Mouse (Mus musculus) CD8-positive naive resting alpha-beta T cell, adult 2 months (primary cell): Measurements from ENCODE around the gene Ccl3.

Experiments
- DNase-seq, 2 experiments: peaks; one replicate each; pipeline ENCODE4 v3.0.0; 2022; ENCODE audit warnings: low read depth in 2 of 2, low spot score in 2 of 2

The Ccl3 gene

DNA sequence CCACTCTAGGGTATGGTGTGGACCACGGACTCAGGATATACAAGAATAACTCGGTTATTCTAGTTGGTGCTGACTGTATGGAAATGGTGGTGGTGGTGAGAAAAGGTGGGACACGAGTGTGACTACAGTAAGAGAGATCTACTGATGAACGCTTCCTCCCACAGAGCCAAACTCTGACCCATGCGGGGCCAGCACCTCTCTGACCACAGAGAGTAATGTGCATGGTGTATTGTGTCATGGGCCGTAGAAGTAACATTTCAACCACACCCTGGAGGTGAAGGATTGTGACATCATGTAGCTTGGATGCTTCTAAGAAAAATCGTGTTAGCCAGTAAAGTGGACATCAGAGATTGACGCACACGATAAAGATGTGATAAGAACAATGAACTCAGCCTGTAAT is 20.3 kb downstream of the Ccl3 start:
- no peak for DNase-seq

DNA sequence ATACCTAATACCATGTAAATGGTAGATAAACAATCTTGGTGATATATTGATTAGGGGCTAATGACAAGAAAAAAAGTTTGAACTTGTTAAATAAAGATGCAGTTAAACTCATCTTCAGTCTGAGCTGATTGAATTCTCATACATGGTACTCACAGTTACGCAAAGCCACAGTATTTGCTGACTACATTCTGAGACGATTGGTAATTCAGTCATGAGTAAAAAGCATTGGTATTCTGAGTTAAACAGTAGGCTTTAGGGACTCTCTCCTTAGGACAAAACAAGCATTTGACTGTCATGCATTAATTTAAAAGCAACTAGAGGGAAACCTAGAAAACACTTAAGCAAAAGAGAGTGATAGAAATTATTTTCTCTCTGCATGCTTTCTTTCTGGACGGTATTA is 25.6 kb downstream of the Ccl3 start:
- no peak for DNase-seq

DNA sequence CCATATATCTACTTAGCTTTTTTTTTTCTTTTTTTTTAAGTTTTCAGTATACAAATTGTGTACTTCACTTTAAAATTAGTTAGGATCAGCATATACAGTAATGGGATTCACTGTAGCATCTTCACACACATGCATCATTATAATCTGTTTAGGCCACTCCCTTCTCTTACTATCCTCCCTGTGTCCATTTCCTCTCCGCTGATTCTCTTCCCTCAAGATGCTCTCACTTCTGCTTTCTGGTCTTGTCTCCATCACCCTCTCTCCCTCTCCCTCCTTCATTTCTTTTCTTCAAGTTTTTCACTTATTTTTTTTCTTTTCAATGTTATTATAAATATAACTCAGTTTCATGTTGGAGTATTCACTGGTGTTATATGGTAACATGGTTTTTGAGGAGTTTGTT is 30.1 kb downstream of the Ccl3 start:
- DNase-seq, result no peak

DNA sequence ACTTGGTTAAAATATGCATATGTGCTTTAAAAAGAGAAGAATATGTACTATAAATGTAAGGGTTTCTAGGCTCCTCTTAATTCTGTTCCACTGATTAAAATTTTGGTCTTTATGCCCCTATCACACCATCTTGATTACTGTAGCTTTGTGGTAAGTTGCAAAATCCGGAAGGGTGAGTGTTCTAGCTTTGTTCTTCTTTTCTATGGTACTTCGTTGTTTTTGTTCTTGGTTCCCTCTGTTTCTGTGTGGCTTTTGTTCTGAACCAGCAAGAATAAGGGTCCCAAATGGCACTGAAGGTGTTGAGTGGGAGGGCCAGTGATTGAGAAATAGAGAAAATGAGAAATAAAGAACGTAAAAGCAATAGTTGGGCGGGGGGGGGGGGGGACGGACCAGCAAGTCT is 30.9 kb downstream of the Ccl3 start:
- DNase-seq, result no peak

DNA sequence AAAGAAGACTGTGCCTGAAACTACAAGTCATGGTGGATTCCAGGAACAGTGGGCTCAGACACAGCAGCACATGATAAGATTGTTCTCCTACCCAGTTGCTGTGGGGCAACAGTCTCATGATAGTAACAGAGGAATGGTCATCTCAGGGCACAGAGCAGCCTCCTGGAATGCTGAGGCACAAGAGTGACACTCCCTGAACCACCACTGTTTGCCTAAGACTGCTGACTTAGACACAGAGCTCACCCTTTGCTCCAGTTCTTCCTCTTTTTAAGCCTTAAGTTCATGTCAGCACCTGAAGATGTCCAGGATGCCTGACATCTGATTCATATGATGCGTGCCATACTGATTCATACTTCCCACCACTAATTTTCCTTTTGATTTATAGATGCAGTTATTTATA is 32.6 kb downstream of the Ccl3 start:
- DNase-seq, result no peak

DNA sequence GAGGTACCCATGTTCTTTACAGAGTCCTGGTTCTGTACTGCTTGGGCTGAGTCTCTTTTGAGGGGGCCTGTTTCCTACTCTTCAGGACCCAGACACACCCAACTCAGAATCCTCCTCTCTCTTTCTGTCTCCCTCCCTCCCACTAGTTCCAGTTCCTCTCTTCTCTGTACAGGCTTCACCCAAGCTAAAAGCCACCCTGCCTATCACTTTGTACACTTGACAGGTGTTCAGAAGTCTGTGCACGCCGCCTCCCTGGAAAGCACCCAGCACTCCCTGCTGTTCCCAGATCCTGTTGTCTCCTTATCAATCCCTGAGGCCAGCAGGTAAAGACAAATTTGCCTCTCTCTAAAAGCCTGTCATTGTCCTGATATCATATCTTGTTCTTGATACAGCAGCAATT is 38.3 kb downstream of the Ccl3 start:
- no peak for DNase-seq

DNA sequence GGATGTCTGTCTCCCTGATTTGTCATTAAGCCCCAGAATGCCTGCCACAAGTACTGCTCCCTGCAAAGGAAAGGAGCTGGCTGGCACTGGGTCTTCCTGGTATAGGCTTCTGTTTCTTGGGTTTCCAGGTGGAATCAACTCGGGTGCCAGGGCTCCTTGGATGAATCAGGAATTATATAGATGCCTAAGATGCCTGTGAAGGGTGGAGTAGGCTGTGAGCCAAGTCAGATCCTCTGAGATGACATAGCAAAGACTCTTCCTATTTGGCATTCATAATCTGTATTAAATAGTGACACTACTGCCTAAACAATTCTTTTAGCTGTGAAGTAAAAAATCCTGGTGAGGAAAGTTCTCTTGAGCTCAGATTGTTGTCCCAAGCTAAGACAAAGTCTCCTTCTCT is 42.8 kb downstream of the Ccl3 start:
- DNase-seq, result no peak

DNA sequence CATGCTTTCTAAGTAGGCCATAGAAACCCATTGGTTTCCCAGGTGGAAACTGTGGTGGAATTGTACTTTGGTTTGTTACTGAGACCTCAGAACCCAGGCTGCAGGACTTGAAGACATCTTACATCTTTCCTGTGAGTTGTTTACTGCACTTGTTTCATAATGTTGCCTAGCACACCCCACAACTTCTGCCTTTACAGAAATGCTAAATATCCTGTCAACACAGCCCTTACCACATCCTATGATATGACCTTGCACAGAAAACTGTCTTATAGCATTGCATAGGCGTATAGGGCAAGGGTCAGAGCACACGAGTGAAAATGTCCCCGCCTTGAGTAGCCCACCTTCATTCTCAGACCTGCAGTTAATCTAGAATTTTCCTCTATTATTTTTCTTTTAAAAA is 43.6 kb downstream of the Ccl3 start:
- no peak for DNase-seq

DNA sequence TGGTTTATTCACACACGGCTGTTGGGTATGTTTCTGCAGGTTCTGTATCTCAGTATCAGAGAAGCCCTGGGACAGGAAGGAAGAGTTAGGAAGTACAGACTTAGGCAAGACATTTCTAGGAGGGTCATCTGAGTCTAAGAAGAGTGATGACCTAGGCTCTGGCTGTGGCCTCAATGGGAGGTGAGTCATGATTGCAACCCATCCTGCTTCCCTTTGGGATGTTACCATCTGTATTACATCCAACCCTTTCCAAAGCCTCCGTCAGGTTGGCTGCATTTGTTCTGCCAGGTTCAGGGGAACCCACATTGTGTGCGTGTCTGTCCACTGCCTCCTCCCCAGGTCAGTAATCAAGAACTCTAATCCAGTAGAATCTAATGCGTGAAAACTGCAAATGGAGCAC is 44.5 kb downstream of the Ccl3 start:
- DNase-seq, result no peak

DNA sequence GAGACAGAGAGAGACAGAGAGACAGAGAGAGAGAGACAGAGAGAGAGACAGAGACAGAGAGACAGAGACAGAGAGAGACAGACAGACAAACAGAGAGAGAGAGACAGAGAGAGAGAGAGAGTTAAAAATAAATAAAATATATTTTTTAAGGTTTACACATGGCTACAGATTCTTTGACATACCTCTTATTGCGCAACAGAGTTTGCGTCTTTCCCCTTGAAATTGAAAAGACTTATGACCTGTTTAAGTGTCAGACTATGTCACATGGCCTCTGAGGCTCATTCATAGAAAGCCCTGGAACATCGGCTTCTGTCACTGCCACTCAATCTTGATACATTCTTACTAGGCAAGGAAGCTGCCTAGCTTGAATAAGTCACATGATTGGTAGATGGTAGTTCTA is 45.8 kb downstream of the Ccl3 start:
- DNase-seq, result no peak

DNA sequence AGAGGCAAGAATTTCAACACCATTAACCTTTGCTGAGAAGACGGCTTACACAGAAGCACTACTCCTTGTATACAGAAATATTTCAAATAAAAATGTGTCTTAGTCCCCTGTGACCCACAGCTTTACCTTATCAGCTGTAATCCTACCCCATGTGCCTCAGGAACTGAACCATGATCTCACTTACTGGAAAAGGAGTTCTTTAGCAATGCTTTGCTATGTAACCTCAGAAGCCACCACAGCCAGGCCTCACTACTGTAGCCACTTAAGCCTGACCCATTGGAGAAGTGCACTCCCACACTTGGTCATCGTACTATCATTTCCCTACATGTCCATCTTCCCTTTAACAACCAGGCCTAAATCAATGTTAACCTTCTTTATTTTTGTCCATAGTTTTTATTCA is 48.6 kb downstream of the Ccl3 start:
- DNase-seq, result no peak

DNA sequence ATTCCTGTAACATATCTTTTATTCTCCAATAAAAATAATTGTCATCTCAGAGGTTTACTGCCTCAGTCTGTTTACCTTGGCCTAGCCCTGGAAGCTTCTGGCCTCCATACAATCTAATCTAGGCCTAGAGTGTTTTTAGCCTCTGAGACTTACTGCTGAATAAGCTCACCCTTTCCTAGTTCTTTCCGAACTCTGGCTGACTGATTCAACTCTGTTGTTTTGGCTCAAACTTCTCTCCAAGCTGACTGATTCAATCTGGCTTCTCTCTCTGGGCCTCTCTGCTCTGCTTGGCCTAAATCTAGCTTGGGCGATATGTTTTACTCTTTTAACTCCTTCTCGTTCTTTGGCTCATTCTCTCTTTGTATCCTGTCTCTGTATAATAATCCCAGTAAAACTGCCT is 50.2 kb downstream of the Ccl3 start:
- DNase-seq, result no peak

DNA sequence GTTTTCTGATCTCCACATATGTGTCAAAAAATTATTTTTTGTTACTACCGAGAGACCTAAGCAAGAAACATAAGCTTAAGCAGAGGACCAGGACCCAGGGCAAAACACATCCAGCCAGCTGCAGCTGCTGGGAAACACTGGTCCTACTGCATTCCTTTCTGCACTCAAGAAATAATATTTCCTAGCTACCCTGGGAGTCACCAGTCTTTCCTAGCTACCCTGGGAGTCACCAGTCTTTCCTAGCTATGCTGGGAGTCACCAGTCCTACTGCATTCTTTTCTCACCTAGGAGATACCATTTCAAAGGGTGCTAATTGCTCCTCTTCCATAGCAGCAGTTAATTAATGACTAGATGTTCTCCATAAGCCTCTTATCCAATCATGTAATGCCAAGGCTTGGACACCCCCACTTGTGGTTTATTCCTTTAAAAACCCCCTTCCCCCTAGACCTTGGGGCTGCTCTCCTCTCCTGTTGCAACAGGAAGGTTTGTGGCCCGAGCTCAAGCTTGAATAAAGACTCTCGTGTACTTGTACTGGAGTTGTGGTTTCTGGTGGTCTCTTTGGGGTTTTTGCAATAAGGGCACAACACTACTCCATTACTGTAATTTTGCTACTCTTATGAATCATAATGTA is 50.8 kb downstream of the Ccl3 start:
- no peak for DNase-seq
